Mouse (Mus musculus): Measurements from ENCODE around the gene Timp2. TPM values are rescaled to one million over a fixed set of nuclear protein-coding genes. Genes with fewer than 3 reads are reported as not detected.

Gene Timp2
- total RNA-seq, 2 experiments from 2014 or later = 73.9 to 92.0 TPM

DNA sequence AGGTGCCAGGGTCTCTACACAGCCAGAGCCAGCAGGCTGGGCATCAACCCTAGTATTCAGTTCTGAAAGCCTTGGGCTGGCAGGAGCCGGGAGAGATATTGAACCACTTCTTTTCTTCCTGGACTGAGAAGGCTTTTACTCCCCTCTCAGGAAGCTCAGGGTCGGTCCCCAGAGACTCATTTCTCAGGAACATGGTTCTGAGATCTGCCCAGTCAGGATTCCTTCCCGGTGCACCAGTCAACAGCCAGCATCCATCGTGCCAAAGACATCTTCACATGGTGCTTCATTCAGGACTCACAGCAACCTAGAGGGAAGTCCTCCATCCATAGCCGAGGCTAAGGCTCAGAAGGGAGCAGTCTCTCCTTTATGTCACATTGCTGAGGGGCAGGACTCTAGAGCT is 19.0 kb upstream of the Timp2 start:
- intact Hi-C loops (cut with DNase I) = loop anchor here (10.0 kb wide), 1 partner anchor 290 kb away; no protein-coding TSS in a partner anchor
- DNase-seq = no peak

DNA sequence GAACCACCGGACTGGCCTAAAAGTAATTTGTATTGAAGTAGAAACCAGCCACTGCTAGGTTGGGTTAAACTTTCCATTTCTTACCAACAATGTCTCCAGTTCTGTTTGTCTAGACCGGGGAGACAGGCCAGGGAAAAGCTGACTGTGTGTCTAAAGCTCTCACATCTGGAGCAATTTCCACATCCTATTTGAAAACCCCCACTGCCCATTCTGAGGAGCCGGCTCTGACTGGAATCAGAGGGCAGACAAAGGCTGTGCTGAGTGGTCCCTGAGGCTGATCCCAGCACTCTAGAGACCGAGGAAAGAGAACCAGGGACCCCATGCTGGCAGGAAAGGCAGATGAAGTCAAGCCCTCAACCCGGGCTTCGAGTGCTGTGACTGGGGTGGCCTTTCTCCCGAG is 17.1 kb upstream of the Timp2 start:
- DNase-seq = no peak
- intact Hi-C loops (cut with DNase I) = loop anchor here (10.0 kb wide), 1 partner anchor 288 kb away; no protein-coding TSS in a partner anchor

DNA sequence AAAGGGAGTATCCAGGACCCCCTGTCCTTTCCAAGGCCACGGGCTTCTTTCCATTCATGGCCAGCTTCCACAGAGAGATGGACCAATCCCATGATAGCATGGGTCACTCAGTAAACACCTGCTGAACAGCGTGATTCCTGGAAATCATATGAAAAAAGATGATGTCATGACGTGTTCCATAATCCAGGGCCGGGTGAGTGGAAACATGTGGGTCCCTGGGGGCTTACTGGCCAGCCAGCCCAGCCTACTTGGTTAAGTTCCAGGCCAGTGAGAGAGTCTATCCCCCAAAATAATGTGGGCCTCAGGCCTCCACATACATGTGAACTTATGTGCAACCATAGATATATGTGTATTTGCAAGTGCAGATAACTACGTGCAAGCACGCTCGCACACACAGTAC is 16.3 kb upstream of the Timp2 start:
- intact Hi-C loops (cut with DNase I) = loop anchor here (10.0 kb wide), 1 partner anchor 287 kb away; no protein-coding TSS in a partner anchor
- no peak for DNase-seq

DNA sequence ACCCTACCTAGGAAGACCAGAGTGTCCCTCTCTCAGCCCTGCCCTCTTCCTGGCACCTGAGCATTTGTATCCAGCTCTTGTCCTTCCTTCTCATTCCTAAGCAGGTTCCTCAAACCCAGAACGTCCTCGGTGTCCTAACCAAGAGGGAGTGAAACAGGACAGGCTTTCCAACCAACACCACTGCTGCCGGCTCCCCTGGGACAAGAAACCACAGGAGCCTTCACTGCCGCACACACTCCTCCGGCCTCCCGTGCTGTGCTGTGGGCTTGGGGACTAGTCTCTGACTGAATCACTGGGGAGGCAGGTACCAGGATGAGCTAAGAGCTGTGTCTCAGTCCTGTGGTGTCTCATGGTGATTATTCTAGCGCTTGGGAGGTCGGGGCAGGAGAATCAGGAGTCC is 14.1 kb upstream of the Timp2 start:
- DNase-seq = no peak
- intact Hi-C loops (cut with DNase I) = loop anchor here (10.0 kb wide), 1 partner anchor 285 kb away; no protein-coding TSS in a partner anchor

DNA sequence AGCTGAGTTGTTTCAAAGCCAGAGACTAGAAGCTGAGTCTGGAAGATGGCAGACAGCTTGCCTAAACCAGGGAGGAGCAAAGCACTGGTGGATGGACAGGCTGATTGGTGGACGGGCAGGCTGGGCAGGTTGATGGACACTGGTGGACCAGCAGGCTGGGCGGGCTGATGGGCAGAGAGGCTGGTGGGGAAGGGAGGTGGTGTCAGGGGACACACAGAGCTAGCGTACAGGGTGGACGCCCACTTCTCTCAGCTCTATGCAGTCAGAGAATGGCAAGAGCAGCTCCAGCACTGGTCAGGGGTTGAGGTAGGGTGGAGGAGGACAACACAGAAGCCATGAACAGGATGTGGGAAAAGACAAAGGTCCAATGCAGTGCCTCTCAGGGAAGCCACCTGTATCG is 13.7 kb upstream of the Timp2 start:
- no peak for DNase-seq

DNA sequence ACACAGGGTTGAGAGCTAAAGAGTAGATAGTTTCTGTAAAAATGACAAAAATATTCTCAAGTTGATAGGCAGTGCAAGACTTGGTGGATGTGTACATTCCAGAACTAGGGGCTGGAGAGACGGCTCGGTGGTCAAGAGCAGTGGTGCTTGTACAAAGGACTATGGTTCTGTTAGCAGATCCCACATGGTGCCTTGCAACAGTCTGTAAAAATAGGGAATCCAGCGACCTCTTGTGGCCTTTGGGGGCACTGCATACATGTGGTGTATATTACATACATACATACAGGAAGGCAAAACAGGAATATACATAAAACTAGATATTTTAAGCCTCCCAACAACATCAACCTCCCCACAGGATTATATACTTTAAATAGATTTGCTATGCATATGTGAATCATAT is 12.8 kb upstream of the Timp2 start:
- DNase-seq = no peak
- intact Hi-C loops (cut with DNase I) = no loop called here

More for the DNA sequence above, 13.7 kb upstream of the Timp2 start:
- intact Hi-C loops (cut with DNase I) = no loop called here

DNA sequence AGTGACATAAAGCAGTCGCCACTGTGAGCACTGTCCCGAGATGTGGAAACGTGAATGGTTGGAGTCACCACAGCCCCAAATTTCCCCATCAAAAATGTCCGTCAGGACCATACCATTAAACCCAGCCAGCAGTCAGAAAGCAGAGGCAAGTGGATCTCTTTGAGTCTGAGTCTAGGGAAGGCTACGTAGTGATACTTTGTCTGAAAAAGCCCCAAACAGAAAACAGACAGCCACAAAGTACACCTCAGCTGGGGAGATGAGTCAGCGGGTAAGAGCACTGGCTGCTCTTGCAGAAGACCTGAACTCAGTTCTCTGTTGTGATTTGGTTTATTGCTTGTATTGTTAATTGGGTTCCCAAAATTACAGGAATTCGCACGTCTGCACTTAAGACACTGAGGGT is 11.0 kb upstream of the Timp2 start:
- intact Hi-C loops (cut with DNase I) = no loop called here
- no peak for DNase-seq

DNA sequence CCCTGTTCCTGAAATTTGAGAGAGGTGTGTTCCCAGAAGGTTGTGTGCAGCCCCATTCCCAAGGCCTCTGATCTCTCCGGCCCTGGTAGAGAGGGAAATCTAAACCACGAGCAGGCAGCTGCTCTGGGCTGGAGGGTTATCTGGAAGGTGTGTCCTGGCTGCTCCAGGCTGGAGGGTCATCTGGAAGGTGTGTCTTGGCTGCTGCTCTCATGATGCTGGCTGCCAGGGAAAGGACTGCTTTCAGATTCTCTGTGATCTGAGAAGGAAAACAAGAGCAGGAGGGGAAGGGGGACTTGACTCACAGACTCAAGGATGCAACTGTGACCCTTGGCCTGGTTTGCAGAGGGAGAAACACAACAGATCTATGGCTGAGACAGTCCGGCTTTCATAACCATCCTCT is 10.6 kb upstream of the Timp2 start:
- intact Hi-C loops (cut with DNase I) = no loop called here
- peak in 1 of 2 experiments; percentile 45 for DNase-seq

DNA sequence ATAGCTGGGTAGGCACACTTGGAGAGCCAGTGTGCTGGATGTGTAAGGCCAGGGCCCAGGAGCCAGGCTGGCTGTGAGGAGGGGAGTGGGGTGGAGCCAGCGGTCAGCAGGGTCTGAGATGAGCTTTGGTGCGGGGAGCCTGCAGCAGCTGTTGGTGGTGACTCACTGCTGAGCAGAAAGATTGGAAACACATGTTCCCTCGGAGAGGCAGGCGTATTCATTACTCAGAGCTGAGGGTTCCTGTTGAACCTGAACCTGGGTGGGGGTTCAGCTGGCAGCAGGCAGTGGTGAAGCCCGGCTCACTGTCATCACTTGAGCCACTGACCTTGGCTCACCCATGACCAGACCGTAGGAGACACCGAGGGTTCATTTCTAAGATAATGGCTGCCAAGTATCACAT is 9.6 kb upstream of the Timp2 start:
- peak; percentile 61 to 70 for DNase-seq
- intact Hi-C loops (cut with DNase I) = no loop called here

DNA sequence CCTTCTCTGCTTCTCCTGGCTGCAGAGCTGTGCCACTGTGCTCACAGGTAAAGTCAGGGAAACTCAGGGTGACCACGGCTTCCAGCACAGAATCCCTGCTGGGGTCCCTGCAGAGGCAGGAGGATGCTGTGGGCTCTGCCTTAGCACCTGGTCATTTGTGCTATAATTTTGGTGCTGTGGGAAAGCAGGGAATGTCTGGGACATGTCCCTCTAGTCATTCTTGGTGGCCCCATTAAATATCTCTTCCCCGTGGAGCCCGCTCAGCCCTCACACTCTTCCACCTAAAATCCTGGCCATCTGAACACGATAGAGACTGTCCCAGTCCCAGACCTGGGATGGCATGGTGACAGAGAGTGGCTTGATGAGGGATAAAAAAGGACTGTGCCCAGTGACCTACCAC is 8.5 kb upstream of the Timp2 start:
- intact Hi-C loops (cut with DNase I) = no loop called here

DNA sequence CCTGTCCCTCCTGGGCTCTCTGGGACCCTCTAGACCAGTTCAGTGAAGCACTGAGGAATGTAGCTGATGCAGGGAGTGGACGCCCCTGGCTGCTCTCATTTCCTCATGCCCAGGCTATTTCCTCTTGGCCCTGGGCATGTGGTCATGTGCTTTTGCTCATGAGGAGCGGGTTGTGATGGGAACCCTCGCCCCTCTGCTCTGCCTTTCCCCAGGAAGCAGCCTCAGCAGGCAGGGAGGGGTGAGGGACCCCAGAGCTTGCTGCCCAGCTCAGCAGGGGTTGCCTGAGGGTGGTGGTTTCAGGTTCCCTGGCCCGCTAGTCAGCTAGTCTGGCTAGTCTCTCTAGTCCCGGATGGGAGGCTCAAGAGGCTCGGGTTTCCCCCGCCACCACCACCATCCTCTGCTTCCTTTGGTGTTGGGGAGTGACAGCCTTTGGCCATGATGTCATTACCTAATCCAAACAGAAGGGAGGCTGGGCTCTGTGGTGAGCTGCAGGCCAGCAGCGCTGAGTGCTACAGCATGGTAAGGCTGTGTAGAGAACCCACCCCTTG is 7.5 kb upstream of the Timp2 start:
- intact Hi-C loops (cut with DNase I) = no loop called here
- peak; percentile 68 to 76 for DNase-seq

More for the DNA sequence above, 8.5 kb upstream of the Timp2 start:
- no peak for DNase-seq

DNA sequence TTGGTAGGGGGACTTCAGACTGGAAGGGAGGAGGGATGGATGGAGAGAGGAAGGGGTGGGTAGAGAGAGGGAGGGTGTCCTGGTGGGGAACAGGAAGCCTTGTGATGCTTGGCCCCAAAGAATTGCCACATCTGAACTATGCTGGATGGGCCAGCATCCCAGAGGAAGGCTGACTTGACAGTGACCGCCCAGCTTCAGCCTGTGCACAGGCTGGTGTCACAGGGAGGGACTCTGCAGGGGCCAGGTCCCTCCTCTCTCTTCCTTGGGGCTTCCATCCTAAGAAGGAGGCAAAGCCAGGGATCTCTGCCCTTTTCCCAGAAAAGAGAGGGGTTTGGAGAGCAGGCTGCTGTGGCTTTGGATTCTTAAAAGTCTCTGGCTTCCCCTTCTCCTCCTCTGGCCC is 7.0 kb upstream of the Timp2 start:
- intact Hi-C loops (cut with DNase I) = no loop called here
- no peak for DNase-seq

DNA sequence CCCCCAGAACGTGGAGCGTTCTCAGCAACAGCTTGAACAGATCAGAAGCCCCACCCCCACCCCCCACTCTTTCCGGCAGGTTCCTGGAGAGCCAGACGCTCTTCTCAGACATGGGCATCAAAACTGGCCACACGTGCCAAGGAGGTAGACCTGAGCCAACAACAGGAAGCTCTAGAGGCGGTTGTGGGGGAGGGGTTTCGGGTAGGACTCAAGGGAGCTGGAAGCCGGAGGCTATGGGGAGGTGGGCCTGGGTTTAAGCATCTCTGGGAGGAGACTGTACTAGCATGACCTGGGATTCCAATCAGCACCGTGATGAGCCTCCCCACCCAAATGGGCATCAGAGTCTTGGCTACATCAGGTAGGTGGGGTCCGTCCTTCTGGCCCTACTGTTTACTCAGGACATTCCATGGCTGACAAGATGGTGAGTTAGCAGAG is 5.4 kb upstream of the Timp2 start:
- intact Hi-C loops (cut with DNase I) = no loop called here
- DNase-seq = no peak

DNA sequence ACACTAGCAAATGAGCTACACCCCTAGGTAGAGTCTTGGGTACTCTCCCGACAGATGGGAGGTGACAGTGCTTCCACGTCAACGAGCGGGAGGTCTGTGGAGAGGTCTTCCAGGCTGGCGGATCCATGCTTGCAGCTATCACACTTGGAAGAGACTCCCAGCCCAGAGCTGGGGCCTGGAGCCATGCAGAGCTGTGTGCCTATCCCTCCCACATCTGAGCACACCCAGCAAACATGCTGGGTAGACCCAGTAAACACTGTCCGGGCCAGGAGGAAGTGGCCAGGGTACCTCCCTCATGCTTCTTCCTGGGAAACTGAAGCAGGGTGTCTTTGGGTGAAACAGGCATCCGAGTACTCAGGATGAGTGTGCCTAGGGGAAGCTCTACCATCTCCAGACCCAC is 5.0 kb upstream of the Timp2 start:
- DNase-seq = no peak
- intact Hi-C loops (cut with DNase I) = no loop called here

DNA sequence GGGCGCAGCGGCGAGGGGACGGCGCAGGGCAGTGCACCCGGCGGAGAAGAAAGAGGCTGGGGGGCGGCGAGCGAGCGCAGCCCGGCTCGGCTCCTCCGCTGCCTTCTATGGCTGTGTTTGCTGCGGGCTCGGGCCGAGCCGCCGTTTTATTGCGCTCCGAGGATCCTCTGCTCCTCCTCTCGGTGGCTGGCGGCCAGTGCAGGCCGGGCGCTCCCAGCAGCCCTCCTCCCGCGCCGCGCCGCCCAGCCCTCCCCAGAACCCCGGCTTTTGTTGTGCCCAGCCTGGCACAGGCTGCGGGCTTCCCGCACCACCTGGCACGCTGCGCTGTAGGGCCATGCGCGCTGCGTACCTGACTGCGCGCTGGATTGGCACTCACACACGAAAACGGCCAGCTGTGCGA is 335 bp downstream of the Timp2 start:
- intact Hi-C loops (cut with DNase I) = no loop called here
- DNase-seq = peak; percentile 85 to 89

DNA sequence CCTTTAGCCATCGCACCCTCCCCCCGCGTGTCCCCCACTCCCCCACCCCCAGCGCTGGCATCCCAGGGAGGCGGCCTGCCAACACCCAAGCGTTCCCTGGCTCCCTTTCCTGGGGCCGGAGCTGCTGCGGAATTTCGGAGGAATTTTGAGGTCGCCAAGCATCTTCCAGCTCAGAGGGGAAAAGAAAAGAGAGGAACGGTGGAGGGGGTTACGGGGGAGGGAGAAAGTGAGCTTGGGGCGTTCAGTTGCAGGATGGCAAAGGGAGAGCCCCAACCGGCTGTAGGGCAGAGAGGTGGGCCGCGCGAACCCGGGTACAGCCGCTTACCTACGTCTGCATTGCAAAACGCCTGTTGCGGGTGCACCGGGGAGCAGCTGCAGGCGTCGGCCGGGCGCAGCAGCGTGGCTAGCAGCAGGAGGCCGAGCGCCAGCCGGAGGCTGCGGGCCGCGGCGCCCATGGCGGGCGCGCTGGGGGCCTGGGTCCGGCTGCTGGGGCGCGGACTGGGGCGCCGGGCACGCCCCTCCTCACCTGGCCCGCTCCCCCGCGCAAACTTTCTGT is 826 bp downstream of the Timp2 start:
- intact Hi-C loops (cut with DNase I) = no loop called here
- DNase-seq = peak; percentile 38 to 49

DNA sequence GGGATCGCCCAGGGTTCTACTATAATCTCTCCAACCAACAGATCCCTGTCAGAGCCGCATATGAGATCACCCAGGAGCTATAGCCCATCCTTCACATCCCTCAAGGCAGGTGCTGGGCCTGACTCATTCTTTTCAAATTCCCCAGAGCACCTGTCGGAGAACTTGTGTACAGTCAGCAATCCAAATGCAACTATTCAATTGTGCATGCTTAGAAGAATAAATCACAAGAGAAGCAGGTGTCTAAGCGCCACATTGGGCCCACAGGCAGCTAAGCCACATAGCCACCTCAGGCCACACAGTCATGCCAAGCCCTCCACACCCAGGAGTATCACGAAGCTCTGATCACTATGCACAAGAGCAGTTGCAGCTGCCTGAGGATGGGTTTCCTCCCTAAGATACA is 6.0 kb downstream of the Timp2 start:
- intact Hi-C loops (cut with DNase I) = no loop called here
- no peak for DNase-seq

DNA sequence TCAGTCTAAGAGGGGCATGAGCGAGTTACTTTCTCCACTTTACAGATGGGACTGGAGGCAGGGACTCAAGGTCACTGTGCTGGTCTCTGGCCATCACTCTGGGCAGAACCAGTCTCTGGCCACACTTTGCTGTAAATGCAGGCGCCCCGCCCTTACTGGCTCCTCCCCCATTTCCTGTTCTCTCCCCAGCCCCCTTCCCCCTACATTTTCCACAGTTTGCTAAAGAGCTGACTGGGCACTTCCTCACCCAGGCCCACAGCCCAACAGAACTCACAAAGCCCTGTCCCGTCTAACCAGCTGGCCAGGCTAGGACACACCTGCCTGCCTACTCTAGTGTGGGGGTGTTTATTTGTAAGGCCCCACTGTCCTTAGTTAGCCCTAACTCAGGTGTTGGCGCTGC is 6.7 kb downstream of the Timp2 start:
- peak in 1 of 2 experiments; percentile 54 for DNase-seq
- intact Hi-C loops (cut with DNase I) = no loop called here

DNA sequence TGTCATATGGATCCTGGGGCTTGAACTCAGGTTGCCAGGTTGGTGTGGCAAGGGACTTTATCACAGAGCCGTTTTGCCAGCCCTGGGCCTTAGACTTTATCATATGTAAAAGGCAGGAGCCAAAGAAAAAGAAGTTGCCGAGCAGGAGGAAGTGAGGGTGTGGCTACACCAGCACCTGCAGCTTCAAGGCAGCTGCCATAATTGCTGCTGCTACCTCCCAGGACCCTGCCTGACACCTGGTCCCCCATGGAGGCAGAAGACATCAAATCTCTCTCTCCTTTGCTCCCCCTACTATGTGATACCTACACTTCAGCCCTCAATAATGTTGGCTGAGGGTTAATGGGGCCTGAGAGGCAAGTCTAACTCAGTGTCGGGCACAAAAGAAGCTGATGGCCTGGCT is 7.1 kb downstream of the Timp2 start:
- intact Hi-C loops (cut with DNase I) = no loop called here
- DNase-seq = no peak

DNA sequence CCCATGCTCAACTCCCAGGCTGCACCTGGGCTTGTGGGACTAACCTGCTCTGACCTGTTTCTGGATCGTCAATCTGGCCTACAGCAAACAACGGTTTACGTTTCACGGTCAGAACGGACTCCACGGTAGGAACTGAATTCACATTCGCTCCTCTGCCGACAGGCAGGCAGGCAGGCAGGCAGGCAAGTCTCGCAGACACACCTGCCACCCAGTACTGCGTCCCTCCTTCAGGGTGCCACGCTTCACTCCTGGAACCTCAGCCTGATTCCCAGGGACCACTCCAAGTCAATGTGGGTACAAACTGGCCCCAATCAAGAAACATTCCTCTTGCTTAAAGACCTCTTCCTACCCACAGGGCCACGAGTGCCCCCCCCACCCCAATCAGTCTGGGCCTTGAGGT is 7.6 kb downstream of the Timp2 start:
- DNase-seq = no peak
- intact Hi-C loops (cut with DNase I) = no loop called here

DNA sequence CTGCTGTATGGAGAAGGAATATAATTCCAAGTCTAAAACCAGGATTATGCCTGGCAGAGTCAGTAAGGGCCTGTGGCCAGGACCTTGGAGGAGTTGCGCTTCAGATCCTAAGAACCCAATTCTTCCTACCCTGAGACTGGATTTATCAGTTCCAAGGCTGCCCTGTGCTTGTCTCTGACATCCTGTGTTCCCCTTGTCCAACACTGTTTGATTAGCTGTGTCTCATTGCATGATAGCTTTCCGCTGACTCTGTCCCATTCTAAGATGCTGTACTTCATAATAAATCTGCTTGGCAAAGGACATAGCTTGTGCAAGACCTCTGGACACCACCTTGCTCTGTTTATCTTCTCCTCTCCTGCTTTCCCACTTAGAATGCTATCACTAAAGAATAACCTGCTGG is 8.1 kb downstream of the Timp2 start:
- intact Hi-C loops (cut with DNase I) = no loop called here
- DNase-seq = no peak

DNA sequence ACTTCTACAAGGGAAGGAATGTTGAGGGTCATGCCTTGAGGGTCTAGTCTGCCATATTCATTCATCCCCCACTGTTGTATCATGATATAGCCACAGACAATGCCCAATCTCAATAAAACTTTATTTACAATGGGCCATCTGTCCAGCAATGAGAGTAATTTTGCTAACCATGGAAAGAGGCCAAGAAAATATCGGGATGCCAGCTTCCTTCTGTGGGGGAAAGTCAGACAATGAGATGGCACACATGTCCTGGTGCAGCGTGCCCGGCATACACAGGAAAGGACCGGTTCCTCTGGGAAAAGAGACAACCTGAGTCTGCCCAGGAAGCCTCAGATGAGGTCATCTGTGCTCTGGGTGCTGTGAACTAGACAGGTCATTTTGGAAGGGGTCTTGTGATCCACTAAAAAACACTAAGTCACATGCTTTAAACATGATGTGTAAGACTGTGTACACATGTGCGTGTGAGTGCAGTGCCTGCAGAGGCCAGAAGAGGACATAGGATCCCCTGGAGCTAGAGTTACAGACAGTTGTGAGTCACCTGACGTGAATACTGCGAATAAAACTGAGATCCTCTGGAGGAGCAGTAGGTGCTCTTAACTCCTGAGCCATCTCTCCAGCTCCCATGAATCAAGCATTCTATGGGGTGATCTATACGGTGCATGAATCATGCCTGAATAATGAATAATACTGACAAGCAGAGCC is 9.0 kb downstream of the Timp2 start:
- intact Hi-C loops (cut with DNase I) = no loop called here
- no peak for DNase-seq
